Mouse (Mus musculus): ENCODE measurements at regions not wholly inside any gene's neighbourhood (a gene's known extent, or its start where the extent isn't known, plus 50 kb on each side); places are given as distances from the start of the nearest gene placed in this dataset.

GRCm38 (mm10) chr14:54059096-54059495, 194.8 kb downstream of the Dad1 start:
- no peak for TF ChIP-seq ZNF384 (IDR thresholded peaks at IDR 0.05; ENCODE audit: low read depth, low read length)
- TF ChIP-seq ZC3H11A (IDR thresholded peaks at IDR 0.05; ENCODE audit: borderline replicate concordance, low read depth, low read length): no peak

Measured in ES-E14 (cell line).